8 mouse cellular contexts compared by ENCODE assay signal in genomic region chr12:54460135-54460523, GRCm38 (mm10).
A peak's percentile ranks its signal among the peaks of the same experiment; 100 is the strongest.
DNase-seq lines count a peak whose midpoint lies in the region; ATAC-seq lines count a peak whose summit lies in the region.

No protein-coding gene starts in this region.

- no peak for ATAC-seq in inflammation-experienced regulatory T-cells, adult 6 months

- intact Hi-C loops in heart, postnatal 10 days (cut with DNase I) = no loop called here

- DNase-seq in adrenal gland, adult (ENCODE audit: inconsistent age in 2 of 2, low spot score in 1 of 2) = peak; percentile 87 to 93
- DNase-seq in adrenal gland, postnatal 4 days (ENCODE audit: low spot score in 2 of 2) = no peak
- peak; percentile 36 for DNase-seq in ovary, postnatal 36 days (ENCODE audit: low spot score)
- no peak for DNase-seq in ovary, postnatal 10 days (ENCODE audit: low spot score)
- DNase-seq in heart, postnatal 10 days = peak; percentile 28 to 49
- peak; percentile 58 for DNase-seq in urinary bladder, postnatal 14 days (ENCODE audit: low spot score)
- DNase-seq in spleen, adult 18-20 months = no peak

Comparison
In these comparisons a context has a peak if more than half of its experiments do, and no peak if none do; other contexts are left out.
1. DNase-seq: peak in adrenal gland, adult (2 of 2), ovary, postnatal 36 days (single experiment), heart, postnatal 10 days (2 of 2) and urinary bladder, postnatal 14 days (single experiment); none in adrenal gland, postnatal 4 days (0 of 2), ovary, postnatal 10 days (single experiment) and spleen, adult 18-20 months (0 of 2).